Mouse (Mus musculus) intestine, postnatal 0 days (tissue): ENCODE measurements around the gene Farp1. TPM values are rescaled to one million over a fixed set of nuclear protein-coding genes. Genes with fewer than 3 reads are reported as not detected.

Experiments used
- ATAC-seq: fragments of 200-750 bp; cut with Nextera tagmentation; 2 replicates; pipeline ENCODE4 v1.8.0; 2017; ENCODE audit warnings: mild to moderate bottlenecking, moderate TSS enrichment, moderate library complexity
- H3K27ac ChIP-seq: fragments of 300-500 bp; sonication (generic); 2 replicates; pipeline ENCODE4 v1.5.1; 2014; ENCODE audit warnings: mild to moderate bottlenecking, low read depth, low read length, moderate library complexity
- H3K27me3 ChIP-seq: fragments of 300-500 bp; sonication (generic); replicated peaks from 2 replicates; pipeline ENCODE4 v1.6.1; 2014; ENCODE audit warnings: low read length, mixed read lengths; ENCODE audit not compliant: control insufficient read depth, insufficient read depth
- H3K36me3 ChIP-seq: fragments of 300-500 bp; sonication (generic); 2 replicates; pipeline ENCODE4 v1.6.1; 2014; ENCODE audit warnings: mild to moderate bottlenecking, moderate library complexity; ENCODE audit not compliant: control insufficient read depth, insufficient read depth
- H3K4me1 ChIP-seq: fragments of 300-500 bp; sonication (generic); replicated peaks from 2 replicates; pipeline ENCODE4 v1.6.1; 2014; ENCODE audit warnings: antibody characterized with exemption, low read length, mixed read lengths; ENCODE audit not compliant: control insufficient read depth, insufficient read depth
- H3K4me2 ChIP-seq: fragments of 300-500 bp; sonication (generic); replicated peaks from 2 replicates; pipeline ENCODE4 v1.6.1; 2014; ENCODE audit warnings: low read depth, mild to moderate bottlenecking, moderate library complexity
- H3K4me3 ChIP-seq: fragments of 300-500 bp; sonication (generic); 2 replicates; pipeline ENCODE4 v1.5.1; 2014; ENCODE audit warnings: low read depth, low read length
- H3K9ac ChIP-seq: fragments of 300-500 bp; sonication (generic); 2 replicates; pipeline ENCODE4 v1.6.1; 2014; ENCODE audit warnings: mild to moderate bottlenecking, low read depth, low read length
- H3K9me3 ChIP-seq: fragments of 300-500 bp; sonication (generic); 2 replicates; pipeline ENCODE4 v1.6.1; 2016; ENCODE audit warnings: mixed run types; ENCODE audit not compliant: control insufficient read depth
- CTCF ChIP-seq: sonication (generic); IDR thresholded peaks from 2 replicates; pipeline ENCODE4 v1.5.1; 2016; ENCODE audit warnings: low read depth, mild to moderate bottlenecking, control low read depth, antibody characterized with exemption, moderate library complexity
- WGBS: fragments of 180-500 bp; shearing (Covaris S2); extraction: QIAGEN DNeasy Blood & Tissue Kit; methylation state at CpG from one replicate; pipeline ENCODE4 v1.1.7; 2014; 5-methylcytosine and 5-hydroxymethylcytosine counted together
- polyA plus RNA-seq: library from polyadenylated mRNA; unstranded; fragments of >200 nt; fragmentation: Nextera tagmentation; extraction: Ambion mirVana; gene quantifications from 2 replicates; pipeline ENCODE4 v1.2.1, GENCODE M21; 2015

Gene Farp1
- polyA plus RNA-seq, 1 experiment from 2014 or later = 4.9 TPM

- H3K36me3 ChIP-seq = peaks cover 69% of the 10 kb centered on the region
- 70% methylated on average over 16 of the region's 16 CpGs for WGBS
Observed at GRCm38 (mm10) chr14:121280601-121281335, 245.8 kb downstream of the Farp1 start.

GRCm38 (mm10) chr14:121281336-121281710 is 246.3 kb downstream of the Farp1 start:
- no peaks in the 10 kb centered on the region for H3K4me1 ChIP-seq
- no peak overlapping the region for H3K9ac ChIP-seq
- no peaks in the 10 kb centered on the region for H3K27me3 ChIP-seq
- no peak overlapping the region for H3K27ac ChIP-seq
- no peak for TF ChIP-seq CTCF
- H3K4me3 ChIP-seq = no peak overlapping the region
- H3K9me3 ChIP-seq = no peaks in the 10 kb centered on the region
- peaks cover 69% of the 10 kb centered on the region for H3K36me3 ChIP-seq
- no peak overlapping the region for H3K4me2 ChIP-seq
- ATAC-seq = no peak

More at GRCm38 (mm10) chr14:121280601-121281335, 245.8 kb downstream of the Farp1 start:
- no peak for TF ChIP-seq CTCF
- ATAC-seq = no peak
- Histone ChIP-seq H3K4me1 (no peaks in the 10 kb centered on the region), H3K4me2 (no peak overlapping the region), H3K9ac (no peak overlapping the region), H3K27ac (no peak overlapping the region), H3K4me3 (no peak overlapping the region), H3K27me3 (no peaks in the 10 kb centered on the region), H3K9me3 (no peaks in the 10 kb centered on the region)

GRCm38 (mm10) chr14:121285379-121286120 is 250.6 kb downstream of the Farp1 start:
- no peaks in the 10 kb centered on the region for H3K4me1 ChIP-seq
- 93% methylated on average over 14 of the region's 14 CpGs for WGBS
- H3K4me3 ChIP-seq = no peak overlapping the region
- peak; percentile 55 for TF ChIP-seq CTCF
- H3K9me3 ChIP-seq = no peaks in the 10 kb centered on the region
- peaks cover 74% of the 10 kb centered on the region for H3K36me3 ChIP-seq
- no peak overlapping the region for H3K9ac ChIP-seq
- ATAC-seq = no peak
- no peaks in the 10 kb centered on the region for H3K27me3 ChIP-seq
- H3K4me2 ChIP-seq = no peak overlapping the region
- H3K27ac ChIP-seq = no peak overlapping the region

GRCm38 (mm10) chr14:121291881-121292280 is 256.9 kb downstream of the Farp1 start:
- H3K27ac ChIP-seq = no peak overlapping the region
- no peak overlapping the region for H3K4me2 ChIP-seq
- 95% methylated on average over 8 of the region's 8 CpGs for whole genome bisulfite sequencing
- H3K4me1 ChIP-seq = no peaks in the 10 kb centered on the region
- no peak for TF ChIP-seq CTCF
- ATAC-seq = no peak
- H3K36me3 ChIP-seq = peaks cover 81% of the 10 kb centered on the region
- H3K9me3 ChIP-seq = no peaks in the 10 kb centered on the region
- H3K4me3 ChIP-seq = no peak overlapping the region
- no peak overlapping the region for H3K9ac ChIP-seq
- H3K27me3 ChIP-seq = no peaks in the 10 kb centered on the region

- no peak overlapping the region for H3K4me3 ChIP-seq
- WGBS = 91% methylated on average over 3 of the region's 3 CpGs
Observed at GRCm38 (mm10) chr14:121292391-121292790, 257.4 kb downstream of the Farp1 start.

GRCm38 (mm10) chr14:121294484-121294883 is 259.5 kb downstream of the Farp1 start:
- H3K36me3 ChIP-seq = peaks cover 78% of the 10 kb centered on the region
- 0 out of 2 replicates have a peak, but pooled peaks cover 5% of the 10 kb centered on the region for H3K4me1 ChIP-seq
- no peaks in the 10 kb centered on the region for H3K9me3 ChIP-seq
- H3K9ac ChIP-seq = no peak overlapping the region
- 83% methylated on average over 12 of the region's 12 CpGs for WGBS
- H3K27ac ChIP-seq = no peak overlapping the region
- TF ChIP-seq CTCF = no peak
- H3K4me2 ChIP-seq = no peak overlapping the region
- H3K27me3 ChIP-seq = no peaks in the 10 kb centered on the region
- H3K4me3 ChIP-seq = no peak overlapping the region
- ATAC-seq = no peak

More at GRCm38 (mm10) chr14:121292391-121292790, 257.4 kb downstream of the Farp1 start:
- no peaks in the 10 kb centered on the region for H3K9me3 ChIP-seq
- TF ChIP-seq CTCF = no peak
- H3K36me3 ChIP-seq = peaks cover 81% of the 10 kb centered on the region
- no peaks in the 10 kb centered on the region for H3K4me1 ChIP-seq
- H3K27me3 ChIP-seq = no peaks in the 10 kb centered on the region
- no peak for ATAC-seq
- H3K9ac ChIP-seq = no peak overlapping the region
- no peak overlapping the region for H3K27ac ChIP-seq
- no peak overlapping the region for H3K4me2 ChIP-seq
